Mouse (Mus musculus) forebrain, embryonic 13.5 days (tissue): ENCODE results near the gene Scn8a. TPM values are rescaled to one million over a fixed set of nuclear protein-coding genes. Genes with fewer than 3 reads are reported as not detected.

Experiments
- ATAC-seq: fragments of 200-750 bp; cut with Nextera tagmentation; 2 replicates; pipeline ENCODE4 v1.8.0; 2017
- H3K27ac ChIP-seq: fragments of 300-500 bp; sonication (generic); 2 replicates; pipeline ENCODE4 v1.5.1; 2015; ENCODE audit warnings: inconsistent platforms, mild to moderate bottlenecking, moderate library complexity
- H3K27me3 ChIP-seq: fragments of 300-500 bp; sonication (generic); 2 replicates; pipeline ENCODE4 v1.6.1; 2015; ENCODE audit warnings: mild to moderate bottlenecking, inconsistent platforms
- H3K36me3 ChIP-seq: fragments of 300-500 bp; sonication (generic); 2 replicates; pipeline ENCODE4 v1.6.1; 2015; ENCODE audit warnings: mild to moderate bottlenecking, inconsistent platforms; ENCODE audit not compliant: poor library complexity, severe bottlenecking
- H3K4me1 ChIP-seq: fragments of 300-500 bp; sonication (generic); 2 replicates; pipeline ENCODE4 v1.6.1; 2015; ENCODE audit warnings: inconsistent platforms
- H3K4me2 ChIP-seq: fragments of 300-500 bp; sonication (generic); 2 replicates; pipeline ENCODE4 v1.6.1; 2015; ENCODE audit warnings: inconsistent platforms, mild to moderate bottlenecking, moderate library complexity
- H3K4me3 ChIP-seq: fragments of 300-500 bp; sonication (generic); 2 replicates; pipeline ENCODE4 v1.5.1; 2015; ENCODE audit warnings: mild to moderate bottlenecking, inconsistent platforms
- H3K9ac ChIP-seq: fragments of 300-500 bp; sonication (generic); 2 replicates; pipeline ENCODE4 v1.6.1; 2015; ENCODE audit warnings: mild to moderate bottlenecking, inconsistent platforms
- H3K9me3 ChIP-seq: fragments of 300-500 bp; sonication (generic); replicated peaks from 2 replicates; pipeline ENCODE4 v1.6.1; 2016; ENCODE audit warnings: inconsistent platforms
- WGBS: fragments of 180-500 bp; shearing (Covaris S2); methylation state at CpG from one replicate; pipeline ENCODE4 v1.1.7; 2015; 5-methylcytosine and 5-hydroxymethylcytosine counted together
- polyA plus RNA-seq: library from polyadenylated mRNA; unstranded; fragments of >200 nt; fragmentation: Nextera tagmentation; extraction: Ambion mirVana; gene quantifications from 2 replicates; pipeline ENCODE4 v1.2.1, GENCODE M21; 2015

Scn8a gene
- polyA plus RNA-seq, 1 experiment from 2014 or later: 17.1 TPM

DNA sequence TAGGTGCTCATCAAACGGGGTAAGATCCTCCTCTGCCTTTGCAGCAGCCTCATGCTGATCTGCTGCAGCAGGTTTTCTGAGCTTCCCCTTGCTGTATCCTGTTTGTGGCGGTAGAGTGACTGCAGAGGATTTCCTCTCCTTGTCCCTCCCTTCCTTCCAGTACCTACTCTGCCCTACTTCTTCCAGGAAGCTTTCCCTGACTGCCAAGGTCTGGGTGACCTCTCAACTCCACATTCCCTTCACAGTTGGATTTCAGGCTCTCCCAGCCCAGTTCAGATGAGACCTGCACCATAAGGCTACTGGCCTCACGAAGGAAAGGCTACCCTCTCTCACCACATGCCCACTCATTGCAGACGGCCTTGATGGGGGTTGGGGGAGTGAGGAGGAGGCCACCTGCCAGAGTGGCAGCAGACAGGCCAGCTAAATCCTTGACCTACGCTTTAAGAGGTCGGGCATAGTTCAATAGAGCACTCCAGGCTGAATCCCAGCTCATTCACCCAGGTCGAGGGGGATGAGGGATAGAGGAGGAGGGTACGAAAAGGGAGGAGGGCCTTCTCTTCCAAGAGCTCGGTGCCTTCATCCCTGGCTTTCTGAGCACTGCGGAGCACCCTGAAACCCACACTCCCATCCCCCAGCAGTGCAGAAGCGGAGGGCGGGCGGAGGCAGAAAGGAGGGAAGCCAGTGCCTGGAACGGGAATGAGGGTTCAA lies 222.6 kb downstream of the Scn8a start:
- Histone ChIP-seq H3K4me1 (peaks cover 22% of the 10 kb centered on the region), H3K9ac (0 out of 2 replicates have a peak overlapping the region, but pooled peaks have one; percentile 28), H3K27ac (peak overlapping the region; percentile 22; the same call in 1 of the 2 replicates), H3K9me3 (no peaks in the 10 kb centered on the region), H3K4me3 (no peak overlapping the region), H3K27me3 (peaks cover 3% of the 10 kb centered on the region; the same call in 1 of the 2 replicates), H3K36me3 (no peaks in the 10 kb centered on the region), H3K4me2 (peak overlapping the region; percentile 43)
- peak; percentile 44; the same call in 1 of the 2 replicates for ATAC-seq
- WGBS: 25% methylated on average over 14 of the region's 14 CpGs

DNA sequence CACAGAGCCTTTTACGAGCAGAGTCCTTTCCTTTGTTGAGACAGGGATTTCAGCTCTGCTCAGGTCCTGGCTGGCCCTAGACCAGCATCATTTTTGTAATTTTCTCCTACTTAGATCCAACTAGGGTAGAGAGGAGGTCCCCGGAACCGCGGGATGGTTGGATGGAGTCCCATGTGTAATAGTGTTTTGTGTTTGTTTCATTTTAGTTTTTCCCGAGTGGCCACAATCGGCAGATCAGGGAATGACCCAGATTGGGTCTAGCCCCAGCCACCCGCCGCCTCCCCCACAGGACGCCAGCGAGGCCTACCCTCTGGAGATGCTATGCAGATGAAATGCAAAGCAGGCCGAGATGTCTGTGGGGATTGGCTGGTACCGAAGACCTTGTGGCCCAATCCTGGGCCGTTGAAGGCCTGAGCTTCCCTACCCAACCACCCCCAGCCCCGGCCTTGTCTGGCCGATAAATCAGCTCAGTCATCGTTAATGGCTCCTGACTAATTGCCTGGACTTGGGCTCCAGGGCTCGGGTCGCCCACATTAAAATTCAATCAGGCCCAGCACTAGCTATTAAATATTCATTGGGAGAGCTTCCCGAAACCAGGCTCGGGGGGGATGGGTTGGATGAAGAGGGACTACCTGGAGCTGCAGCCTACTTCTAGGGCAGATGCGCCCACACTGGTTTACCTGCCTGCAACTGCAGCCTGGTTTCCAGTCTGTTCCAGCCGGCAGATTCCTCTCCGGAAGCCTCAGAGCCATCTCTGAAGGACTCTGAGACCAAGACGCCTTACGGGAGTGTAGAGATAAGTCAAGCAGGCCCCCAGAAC lies 223.4 kb downstream of the Scn8a start:
- WGBS: 11% methylated on average over 25 of the region's 25 CpGs
- peaks cover 28% of the 10 kb centered on the region for H3K4me1 ChIP-seq
- no peaks in the 10 kb centered on the region for H3K36me3 ChIP-seq
- H3K4me3 ChIP-seq: no peak overlapping the region; the same call in 1 of the 2 replicates
- no peaks in the 10 kb centered on the region for H3K9me3 ChIP-seq
- ATAC-seq: peak; percentile 94
- H3K4me2 ChIP-seq: peak overlapping the region; percentile 43
- H3K9ac ChIP-seq: 0 out of 2 replicates have a peak overlapping the region, but pooled peaks have one; percentile 28
- peak overlapping the region; percentile 22; the same call in 1 of the 2 replicates for H3K27ac ChIP-seq
- H3K27me3 ChIP-seq: peaks cover 3% of the 10 kb centered on the region; the same call in 1 of the 2 replicates

DNA sequence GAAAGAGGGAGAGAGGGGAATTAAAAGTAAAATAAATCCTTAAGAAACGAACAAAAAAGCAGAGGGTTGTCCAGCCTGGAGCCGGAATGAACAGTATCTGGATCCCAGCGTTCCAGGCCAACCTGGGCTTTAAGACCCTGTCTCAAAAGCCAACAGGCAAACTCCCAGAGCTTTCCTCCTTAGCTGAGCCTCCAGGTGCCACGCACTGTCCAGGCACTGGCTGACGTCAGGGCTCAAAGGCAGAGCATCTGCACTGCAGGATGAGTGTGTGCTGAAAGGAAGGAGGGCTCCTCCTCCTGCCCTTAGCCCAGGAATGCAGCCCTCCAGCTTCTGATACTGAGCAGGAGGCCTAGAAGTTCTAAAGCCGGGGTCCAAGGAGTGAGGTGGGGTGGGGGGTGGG lies 224.3 kb downstream of the Scn8a start:
- no peak overlapping the region for H3K4me3 ChIP-seq
- H3K4me1 ChIP-seq: peaks cover 33% of the 10 kb centered on the region

DNA sequence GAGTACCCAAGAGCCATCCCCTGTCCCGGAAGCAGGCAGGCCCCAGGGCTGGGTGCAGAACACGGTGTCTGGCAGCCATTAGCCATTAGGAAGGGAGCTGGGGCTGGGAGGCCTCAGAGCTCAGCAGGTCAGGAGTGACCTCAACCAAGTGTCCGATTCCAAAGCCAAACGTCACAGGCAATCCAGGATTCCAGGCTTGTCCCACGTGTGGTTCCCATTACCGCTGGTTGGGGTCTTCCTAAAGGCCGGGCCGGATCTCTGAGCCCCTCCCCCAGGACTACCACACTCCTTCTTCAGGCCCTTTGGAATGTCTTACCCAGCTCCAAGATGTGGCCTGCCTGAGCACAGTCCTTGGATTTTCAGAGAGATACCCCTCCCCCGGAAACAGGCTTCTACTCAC lies 225.3 kb downstream of the Scn8a start:
- Histone ChIP-seq H3K9me3 (no peaks in the 10 kb centered on the region), H3K4me3 (no peak overlapping the region), H3K36me3 (no peaks in the 10 kb centered on the region), H3K4me1 (peaks cover 33% of the 10 kb centered on the region), H3K9ac (no peak overlapping the region), H3K4me2 (no peak overlapping the region), H3K27ac (no peak overlapping the region), H3K27me3 (peaks cover 13% of the 10 kb centered on the region; the same call in 1 of the 2 replicates)
- ATAC-seq: no peak
- WGBS: 61% methylated on average over 9 of the region's 9 CpGs

More for the DNA sequence above, 224.3 kb downstream of the Scn8a start:
- Histone ChIP-seq H3K36me3 (no peaks in the 10 kb centered on the region), H3K27ac (no peak overlapping the region; the same call in 1 of the 2 replicates), H3K4me2 (no peak overlapping the region), H3K9ac (no peak overlapping the region), H3K9me3 (no peaks in the 10 kb centered on the region), H3K27me3 (peaks cover 5% of the 10 kb centered on the region; the same call in 1 of the 2 replicates)
- 41% methylated on average over 6 of the region's 6 CpGs for WGBS
- no peak for ATAC-seq

DNA sequence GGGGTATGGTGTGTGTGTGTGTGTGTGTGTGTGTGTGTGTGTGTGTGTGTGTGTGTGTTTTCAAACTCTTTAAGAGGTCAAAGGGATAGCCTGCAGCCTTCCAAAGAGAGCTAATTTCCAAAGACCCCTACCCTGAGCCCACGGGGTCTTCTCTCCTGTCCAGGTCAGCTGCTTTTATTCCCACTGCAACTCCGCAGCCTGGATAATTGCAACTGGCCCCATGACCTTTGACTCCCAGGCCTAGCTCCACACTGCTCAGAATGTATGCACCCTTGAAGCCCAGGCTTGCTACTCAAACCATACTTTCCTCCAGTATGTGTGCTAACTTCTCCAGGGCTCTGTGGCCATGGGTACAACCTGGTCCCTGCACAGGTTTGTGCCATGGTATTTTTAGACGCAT lies 225.7 kb downstream of the Scn8a start:
- no peak overlapping the region for H3K27ac ChIP-seq
- WGBS: 75% methylated on average over 3 of the region's 3 CpGs
- no peaks in the 10 kb centered on the region for H3K9me3 ChIP-seq
- no peak for ATAC-seq
- no peak overlapping the region for H3K9ac ChIP-seq
- no peaks in the 10 kb centered on the region for H3K36me3 ChIP-seq
- H3K4me2 ChIP-seq: no peak overlapping the region
- no peak overlapping the region for H3K4me3 ChIP-seq
- peaks cover 33% of the 10 kb centered on the region for H3K4me1 ChIP-seq
- H3K27me3 ChIP-seq: peaks cover 13% of the 10 kb centered on the region; the same call in 1 of the 2 replicates

Other genes with a start within 250 kb of the Scn8a start
- gene Smagp, start 232.9 kb upstream of the Scn8a start, polyA plus RNA-seq: 1.7 and 2.1 TPM in 2 replicates
- 1.3 and 1.7 TPM in 2 replicates for gene Bin2, start 200.3 kb upstream of the Scn8a start, polyA plus RNA-seq
- gene Cela1, start 181.9 kb upstream of the Scn8a start, polyA plus RNA-seq: 0.23 and 1.2 TPM in 2 replicates
- 0.06 and 0.10 TPM in 2 replicates for gene Galnt6, start 140.5 kb upstream of the Scn8a start, polyA plus RNA-seq
- 17.1 and 19.5 TPM in 2 replicates for gene Slc4a8, start 108.1 kb upstream of the Scn8a start, polyA plus RNA-seq
- not detected in 2 replicates for gene Gm47841, start 177.5 kb downstream of the Scn8a start, polyA plus RNA-seq
- 0.20 TPM in 1 of 2 replicates, not detected in the other for gene Fignl2, start 208.7 kb downstream of the Scn8a start, polyA plus RNA-seq
- gene Ankrd33, start 245.9 kb downstream of the Scn8a start, polyA plus RNA-seq: not detected in 2 replicates